Mouse (Mus musculus): ENCODE data around the gene Tbc1d9. TPM values are rescaled to one million over a fixed set of nuclear protein-coding genes. Genes with fewer than 3 reads are reported as not detected.
A peak's percentile ranks its signal among the peaks of the same experiment; 100 is the strongest.

Tbc1d9 gene
- total and polyA plus RNA-seq, 2 experiments from 2014 or later = 16.8 to 128 TPM

- 30% methylated on average over 11 of the region's 11 CpGs for WGBS
- no peak for DNase-seq (ENCODE audit: low spot score)
- Histone ChIP-seq H3K4me1 (ENCODE audit: insufficient read depth, low read length) (peaks cover 8% of the 10 kb centered on the region), H3K36me3 (ENCODE audit: insufficient read depth, low read length) (no peaks in the 10 kb centered on the region), H3K27ac (no peak overlapping the region), H3K9me3 (ENCODE audit: low read length) (no peaks in the 10 kb centered on the region), H3K4me3 (ENCODE audit: low read length) (no peak overlapping the region), H3K4me2 (ENCODE audit: low read depth, low read length) (no peak overlapping the region), H3K27me3 (ENCODE audit: insufficient read depth, low read length) (no peaks in the 10 kb centered on the region), H3K9ac (replicated peaks; ENCODE audit: low read length) (no peak overlapping the region)
- TF ChIP-seq CTCF (IDR thresholded peaks at IDR 0.05; ENCODE audit: low read depth) = no peak
- ATAC-seq = peak; percentile 45; the same call in 1 of the 2 replicates
These were observed 12.4 kb downstream of the Tbc1d9 start for GRCm38 (mm10) chr8:83177317-83178195.

GRCm38 (mm10) chr8:83178228-83178742 lies 13.1 kb downstream of the Tbc1d9 start:
- ATAC-seq (0 out of 2 replicates have a peak, but pooled peaks have one; percentile 25), DNase-seq (ENCODE audit: low spot score) (peak; percentile 39)
- no peak overlapping the region for H3K4me2 ChIP-seq (ENCODE audit: low read depth, low read length)
- peaks cover 8% of the 10 kb centered on the region for H3K4me1 ChIP-seq (ENCODE audit: insufficient read depth, low read length)
- WGBS = 21% methylated on average over 9 of the region's 9 CpGs
- H3K9me3 ChIP-seq (ENCODE audit: low read length) = no peaks in the 10 kb centered on the region
- H3K27me3 ChIP-seq (ENCODE audit: insufficient read depth, low read length) = no peaks in the 10 kb centered on the region
- no peak; the same call in 1 of the 2 replicates for TF ChIP-seq CTCF (IDR thresholded peaks at IDR 0.05; ENCODE audit: low read depth)
- no peak overlapping the region for H3K9ac ChIP-seq (replicated peaks; ENCODE audit: low read length)
- H3K36me3 ChIP-seq (ENCODE audit: insufficient read depth, low read length) = no peaks in the 10 kb centered on the region
- H3K27ac ChIP-seq = no peak overlapping the region
- H3K4me3 ChIP-seq (ENCODE audit: low read length) = no peak overlapping the region

- no peak overlapping the region for H3K4me3 ChIP-seq (ENCODE audit: low read length)
- no peak overlapping the region for H3K9ac ChIP-seq (replicated peaks; ENCODE audit: low read length)
- no peak for DNase-seq (ENCODE audit: low spot score)
- H3K27me3 ChIP-seq (ENCODE audit: insufficient read depth, low read length) = no peaks in the 10 kb centered on the region
- ATAC-seq = no peak
- no peaks in the 10 kb centered on the region for H3K9me3 ChIP-seq (ENCODE audit: low read length)
- H3K27ac ChIP-seq = no peak overlapping the region
- no peaks in the 10 kb centered on the region for H3K36me3 ChIP-seq (ENCODE audit: insufficient read depth, low read length)
- 71% methylated on average over 6 of the region's 6 CpGs for WGBS
- TF ChIP-seq CTCF (IDR thresholded peaks at IDR 0.05; ENCODE audit: low read depth) = no peak
- H3K4me1 ChIP-seq (ENCODE audit: insufficient read depth, low read length) = peaks cover 5% of the 10 kb centered on the region
- no peak overlapping the region for H3K4me2 ChIP-seq (ENCODE audit: low read depth, low read length)
These were observed 16.8 kb downstream of the Tbc1d9 start for GRCm38 (mm10) chr8:83181851-83182482.

DNA sequence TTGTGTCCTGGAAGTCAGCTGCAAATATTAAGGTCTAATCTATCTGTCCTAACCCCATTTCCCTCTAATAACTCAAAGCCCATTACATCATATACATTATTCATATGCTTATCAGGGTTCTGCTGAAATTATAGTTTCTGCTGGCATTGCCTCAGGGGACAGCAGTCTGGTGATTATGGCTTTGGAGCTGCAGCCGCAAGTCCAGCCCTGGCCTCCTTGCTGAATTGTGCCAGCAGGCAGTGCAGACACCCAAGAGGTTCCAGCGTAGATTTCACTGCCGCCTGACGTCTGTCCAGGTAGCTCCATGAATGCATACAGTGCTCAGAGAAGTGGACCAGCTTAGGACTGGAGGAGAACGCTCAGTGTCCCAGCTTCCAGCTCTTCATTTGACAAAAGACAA lies 17.6 kb downstream of the Tbc1d9 start:
- peaks cover 5% of the 10 kb centered on the region; the same call in 1 of the 2 replicates for H3K4me1 ChIP-seq (ENCODE audit: insufficient read depth, low read length)
- WGBS = 62% methylated on average over 5 of the region's 5 CpGs
- no peak overlapping the region for H3K4me3 ChIP-seq (ENCODE audit: low read length)
- H3K4me2 ChIP-seq (ENCODE audit: low read depth, low read length) = no peak overlapping the region
- no peaks in the 10 kb centered on the region for H3K9me3 ChIP-seq (ENCODE audit: low read length)
- no peak overlapping the region for H3K9ac ChIP-seq (replicated peaks; ENCODE audit: low read length)
- 0 out of 2 replicates have a peak overlapping the region, but pooled peaks have one; percentile 2 for H3K27ac ChIP-seq
- DNase-seq (ENCODE audit: low spot score) = no peak
- no peak for TF ChIP-seq CTCF (IDR thresholded peaks at IDR 0.05; ENCODE audit: low read depth)
- no peak for ATAC-seq
- no peaks in the 10 kb centered on the region for H3K36me3 ChIP-seq (ENCODE audit: insufficient read depth, low read length)
- H3K27me3 ChIP-seq (ENCODE audit: insufficient read depth, low read length) = no peaks in the 10 kb centered on the region

DNA sequence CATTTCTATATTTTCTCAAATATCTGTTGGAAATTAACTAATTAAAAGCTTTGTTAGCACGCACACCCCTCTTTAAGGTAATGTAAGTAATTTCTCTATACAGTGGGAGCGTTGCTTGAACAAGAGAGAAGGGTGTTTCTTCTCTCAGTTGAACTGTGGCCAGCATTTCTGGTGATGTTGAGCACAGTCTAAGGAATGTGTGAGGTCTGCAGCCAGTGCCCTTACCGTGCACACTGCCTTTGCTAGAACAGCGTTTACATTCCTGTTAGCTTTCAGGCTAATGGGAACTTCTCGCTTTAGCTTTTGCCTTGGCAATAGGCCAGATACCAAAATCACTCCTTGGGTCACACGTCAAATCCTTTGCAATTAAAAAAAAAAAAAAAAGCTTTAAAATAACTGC lies 21.2 kb downstream of the Tbc1d9 start:
- WGBS = 33% methylated on average over 6 of the region's 6 CpGs
- Histone ChIP-seq H3K27ac (no peak overlapping the region), H3K4me2 (ENCODE audit: low read depth, low read length) (no peak overlapping the region), H3K9ac (replicated peaks; ENCODE audit: low read length) (no peak overlapping the region), H3K4me1 (ENCODE audit: insufficient read depth, low read length) (no peaks in the 10 kb centered on the region), H3K36me3 (ENCODE audit: insufficient read depth, low read length) (no peaks in the 10 kb centered on the region), H3K9me3 (ENCODE audit: low read length) (no peaks in the 10 kb centered on the region), H3K27me3 (ENCODE audit: insufficient read depth, low read length) (no peaks in the 10 kb centered on the region), H3K4me3 (ENCODE audit: low read length) (no peak overlapping the region)
- TF ChIP-seq CTCF (IDR thresholded peaks at IDR 0.05; ENCODE audit: low read depth) = no peak
- no peak for ATAC-seq
- DNase-seq (ENCODE audit: low spot score) = no peak

DNA sequence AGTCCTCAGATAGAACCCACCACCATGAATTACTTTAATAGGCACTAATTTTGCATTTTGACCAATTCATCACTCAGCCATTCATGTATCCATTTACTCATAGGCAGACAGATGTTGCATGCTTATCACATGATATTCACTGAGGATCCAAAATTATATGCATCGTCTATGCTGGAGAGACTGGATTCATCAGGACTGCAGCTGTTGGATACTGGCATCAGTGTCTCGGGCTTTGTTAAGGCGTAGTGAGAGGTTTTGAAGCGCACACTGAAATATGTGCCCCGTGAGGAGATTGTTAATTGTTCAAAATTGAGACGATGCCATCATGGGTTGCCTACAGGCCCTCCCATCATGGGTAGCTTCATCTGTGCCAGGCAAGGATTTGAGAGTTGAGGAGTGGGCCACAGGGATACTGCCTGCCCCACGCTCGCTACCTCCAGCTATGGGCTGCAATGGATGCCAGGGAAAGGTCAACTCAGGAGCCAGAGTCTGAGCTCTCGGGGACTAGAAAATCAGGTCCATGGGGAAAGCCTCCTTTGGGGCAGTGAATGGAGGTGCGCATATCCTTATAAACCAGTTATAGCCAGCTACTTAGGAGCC lies 22.3 kb downstream of the Tbc1d9 start:
- 63% methylated on average over 10 of the region's 10 CpGs for WGBS

More for the DNA sequence above, 22.3 kb downstream of the Tbc1d9 start:
- no peaks in the 10 kb centered on the region for H3K36me3 ChIP-seq (ENCODE audit: insufficient read depth, low read length)
- H3K4me2 ChIP-seq (ENCODE audit: low read depth, low read length) = no peak overlapping the region
- no peak for TF ChIP-seq CTCF (IDR thresholded peaks at IDR 0.05; ENCODE audit: low read depth)
- H3K4me3 ChIP-seq (ENCODE audit: low read length) = no peak overlapping the region
- DNase-seq (ENCODE audit: low spot score) = peak; percentile 32
- ATAC-seq = peak; percentile 58; the same call in 1 of the 2 replicates
- no peak overlapping the region for H3K27ac ChIP-seq
- H3K9me3 ChIP-seq (ENCODE audit: low read length) = no peaks in the 10 kb centered on the region
- H3K27me3 ChIP-seq (ENCODE audit: insufficient read depth, low read length) = no peaks in the 10 kb centered on the region
- H3K9ac ChIP-seq (replicated peaks; ENCODE audit: low read length) = no peak overlapping the region
- H3K4me1 ChIP-seq (ENCODE audit: insufficient read depth, low read length) = no peaks in the 10 kb centered on the region

Measured in hindbrain, postnatal 0 days (tissue).